Mouse (Mus musculus) granulocyte monocyte progenitor cell, adult 5-6 weeks (primary cell): Measurements from ENCODE around the gene E2f1. TPM values are rescaled to one million over a fixed set of nuclear protein-coding genes. Genes with fewer than 3 reads are reported as not detected.
A peak's percentile ranks its signal among the peaks of the same experiment; 100 is the strongest.

Experiments
- ATAC-seq: replicated peaks from 2 replicates; pipeline ENCODE4 v1.8.0; 2016; ENCODE audit warnings: mild to moderate bottlenecking, moderate TSS enrichment, inconsistent platforms; ENCODE audit not compliant: poor library complexity, severe bottlenecking
- total RNA-seq, 2 experiments: library from RNA; stranded (forward) in 1 of 2; stranded (reverse) in 1 of 2; fragments of 200-712, 200-1000 nt in 1 of 2; fragments of >200 nt in 1 of 2; fragmentation: Nextera tagmentation in 1 of 2; gene quantifications; 2 replicates each; pipeline ENCODE4 v1.2.3; 2014 to 2017

Gene E2f1
- total RNA-seq, 2 experiments from 2014 or later: 7.5 to 32.0 TPM

DNA sequence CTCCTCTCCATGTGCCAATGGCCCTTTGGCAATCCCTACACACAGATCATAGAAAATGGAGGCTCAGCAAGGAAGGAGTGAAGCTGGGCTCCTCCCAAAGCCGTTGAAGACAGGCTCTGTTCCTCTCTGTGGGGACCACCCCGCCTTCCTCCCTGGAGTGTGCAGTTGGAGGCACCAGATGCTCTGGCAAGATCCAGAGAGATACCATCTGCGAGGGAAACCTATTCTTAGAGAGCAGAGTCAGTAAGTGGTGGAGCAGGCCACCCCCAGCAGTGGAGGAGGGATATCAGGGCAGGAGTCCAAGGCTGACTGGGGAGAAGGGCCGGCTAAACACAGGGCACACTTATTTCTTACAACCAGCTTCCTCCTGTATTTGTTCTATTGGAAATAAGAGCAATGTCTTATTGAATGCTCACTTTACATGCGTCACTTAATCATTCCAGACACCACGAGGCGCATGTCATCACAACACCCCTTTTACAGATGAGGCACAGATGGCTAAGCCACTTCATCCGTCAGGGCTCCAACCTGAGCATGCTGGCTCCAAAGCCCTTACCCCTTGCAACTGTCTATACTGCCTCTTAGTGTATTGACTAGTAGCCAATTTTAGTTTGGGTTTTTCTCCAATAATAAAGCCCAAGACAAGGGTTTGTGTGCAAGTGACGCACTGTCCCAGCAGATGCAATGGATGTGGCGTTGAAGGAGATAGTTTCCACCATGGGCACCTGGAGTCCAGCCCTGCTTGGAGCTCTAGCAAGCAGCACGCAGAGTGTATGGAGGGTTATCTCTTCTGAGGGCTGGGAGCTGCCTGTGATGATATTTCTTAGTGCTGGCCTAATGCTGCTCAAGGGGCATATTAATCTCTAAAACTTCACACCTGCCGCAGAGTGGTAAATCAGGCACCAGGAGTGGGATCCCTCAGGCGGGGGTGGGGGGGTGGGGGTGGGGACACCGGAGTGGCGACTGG lies 14.5 kb upstream of the E2f1 start:
- peak; percentile 31; the same call in 1 of the 2 replicates for ATAC-seq

DNA sequence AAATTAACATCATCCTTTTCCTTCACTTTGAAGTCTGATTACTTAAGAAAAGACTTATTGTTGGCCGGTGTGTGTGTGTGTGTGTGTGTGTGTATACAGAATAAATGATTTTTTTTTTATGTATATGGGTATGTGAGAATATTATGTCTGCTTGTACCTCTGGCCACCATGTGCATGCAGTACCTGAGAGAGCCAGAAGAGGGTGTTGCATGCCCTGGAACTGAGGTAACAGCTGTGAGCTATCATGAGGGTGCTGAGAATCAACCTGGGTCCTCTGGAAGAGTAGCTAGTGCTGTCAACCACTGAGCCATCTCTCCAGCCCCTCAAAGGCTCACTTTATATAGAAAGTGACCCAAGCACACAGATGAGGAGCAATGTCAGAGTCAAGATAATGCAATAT lies 11.7 kb upstream of the E2f1 start:
- no peak for ATAC-seq

DNA sequence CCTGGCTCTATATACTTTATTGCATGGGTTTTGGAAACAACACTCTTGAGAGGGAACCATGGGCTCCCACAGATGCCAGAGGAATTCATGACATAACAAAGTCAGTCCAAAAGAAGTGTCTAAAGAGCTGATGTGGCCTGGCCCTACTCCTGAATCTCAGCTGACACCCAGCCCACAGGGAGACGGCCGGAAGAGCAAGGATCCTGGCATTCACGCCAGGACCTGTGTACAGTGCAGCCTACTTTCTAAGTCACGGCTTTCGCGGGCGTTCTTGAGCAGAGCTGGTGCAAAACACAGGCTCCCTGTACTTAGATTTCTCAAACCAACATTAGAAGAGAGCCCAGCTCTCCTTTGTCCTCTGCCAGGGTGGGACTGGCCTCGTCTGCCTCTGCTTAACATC lies 10.9 kb upstream of the E2f1 start:
- ATAC-seq: no peak

DNA sequence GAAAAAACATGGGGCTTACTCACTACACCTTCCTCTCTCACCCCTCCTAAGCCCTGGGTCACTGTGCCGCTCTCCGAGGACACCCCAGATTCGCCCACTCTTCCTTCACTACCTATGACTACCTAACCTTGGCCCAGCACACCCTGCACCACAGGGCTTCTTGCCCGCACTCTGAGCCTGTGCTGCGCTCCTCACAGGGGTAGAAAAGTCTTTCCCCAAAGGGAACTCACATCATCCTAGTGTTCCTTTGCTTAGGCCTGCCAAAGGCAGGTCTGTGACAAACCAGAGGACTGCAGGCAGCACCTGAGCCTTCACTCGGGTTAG lies 8.0 kb upstream of the E2f1 start:
- ATAC-seq: no peak

DNA sequence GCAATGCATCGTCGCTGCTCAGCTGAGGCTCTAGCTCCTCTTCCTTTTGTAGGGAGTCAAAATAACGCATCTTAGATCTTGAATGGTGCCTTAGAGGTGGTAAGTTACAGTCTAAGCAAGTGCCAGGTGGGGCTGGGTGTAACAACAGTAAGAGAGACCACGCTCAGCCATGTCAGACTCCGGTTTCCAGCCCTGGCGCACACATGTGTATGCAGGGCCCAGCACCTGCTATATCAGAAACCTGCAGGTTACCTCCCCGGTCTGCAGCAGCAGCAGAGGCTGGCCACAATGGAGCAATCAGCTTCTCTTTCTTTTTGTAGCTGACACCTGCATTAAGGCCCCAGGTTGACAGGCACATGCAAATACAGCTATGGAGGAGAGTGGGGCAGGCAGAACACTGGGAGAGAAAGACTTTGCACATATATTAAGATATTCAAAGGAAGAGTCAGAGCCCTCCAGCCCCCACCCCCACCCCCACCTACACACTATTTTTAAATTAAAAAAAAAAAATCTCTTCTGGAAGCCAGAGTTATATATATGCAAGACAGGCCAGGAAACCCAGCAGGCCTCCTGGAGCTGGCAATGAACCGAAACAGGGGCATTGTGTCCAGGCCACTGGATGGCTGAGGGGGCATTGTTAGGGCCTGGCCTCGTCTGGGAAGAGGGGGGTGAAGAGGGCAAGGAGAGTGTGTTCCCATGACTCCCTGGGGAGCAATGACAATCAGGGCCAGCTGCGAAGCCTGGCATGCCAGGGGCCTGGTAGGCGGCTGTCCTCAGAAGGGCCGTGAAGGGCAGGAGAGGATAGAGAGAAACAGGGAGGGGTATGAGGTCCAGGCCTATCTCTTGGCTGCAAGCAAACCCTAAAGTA lies 7.4 kb upstream of the E2f1 start:
- ATAC-seq: no peak

DNA sequence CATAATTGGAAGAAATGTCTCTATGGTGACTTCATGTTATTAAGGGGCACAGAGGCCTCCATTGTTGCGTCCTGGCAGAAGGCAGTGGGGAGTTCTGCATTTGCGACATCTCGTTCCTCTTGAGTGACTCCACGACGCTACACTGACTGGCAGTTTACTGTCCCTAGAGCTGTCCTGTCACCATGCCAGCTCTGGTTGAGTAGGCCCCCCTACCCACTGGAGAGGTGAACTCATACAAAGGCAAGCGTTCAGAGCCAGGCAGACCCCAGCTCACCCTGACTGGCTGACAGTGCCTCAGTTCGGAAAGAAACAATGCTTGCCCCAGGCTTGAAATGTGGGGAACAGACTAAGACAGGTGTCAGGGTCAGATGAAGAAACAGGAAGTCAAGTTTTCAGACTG lies 4.6 kb upstream of the E2f1 start:
- peak; percentile 49 for ATAC-seq

DNA sequence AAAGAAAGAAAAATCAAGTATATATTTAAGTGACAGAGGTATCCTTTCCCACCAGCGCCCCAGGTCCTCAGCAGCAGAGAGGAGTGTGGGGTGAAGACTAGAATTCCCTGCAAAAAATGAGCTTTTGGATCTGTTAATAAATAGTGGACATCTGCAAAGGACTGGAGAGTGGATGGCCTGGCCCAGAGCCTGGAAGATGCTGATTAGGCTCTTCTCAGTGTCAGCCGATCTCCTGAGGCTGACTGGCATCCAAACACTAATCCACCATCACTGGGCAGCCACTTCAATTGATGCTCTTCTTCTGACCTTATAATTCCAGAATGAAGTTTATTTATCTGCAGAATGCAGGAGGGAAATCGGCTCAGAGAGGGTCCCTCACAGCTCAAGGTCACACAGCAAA lies 3.3 kb upstream of the E2f1 start:
- no peak for ATAC-seq

DNA sequence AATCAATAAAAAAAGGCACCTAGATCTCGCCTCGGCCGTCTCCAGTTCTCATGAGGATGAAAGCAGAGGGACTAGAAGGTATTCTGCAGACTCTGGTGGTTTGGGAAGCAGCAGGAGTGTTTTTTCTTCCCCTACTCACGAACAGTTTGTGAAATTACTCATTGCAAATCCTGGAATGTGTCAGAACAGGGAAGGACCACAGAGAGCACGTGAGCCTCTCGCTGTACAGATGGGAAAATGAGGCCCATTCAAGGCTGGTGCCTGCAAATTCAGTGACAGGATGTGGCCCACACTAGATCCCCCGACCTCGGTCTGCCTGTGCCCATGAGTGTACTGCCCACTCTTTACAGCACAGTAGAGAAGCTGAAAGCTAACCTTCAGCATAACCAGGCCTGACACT lies 2.3 kb upstream of the E2f1 start:
- no peak for ATAC-seq

DNA sequence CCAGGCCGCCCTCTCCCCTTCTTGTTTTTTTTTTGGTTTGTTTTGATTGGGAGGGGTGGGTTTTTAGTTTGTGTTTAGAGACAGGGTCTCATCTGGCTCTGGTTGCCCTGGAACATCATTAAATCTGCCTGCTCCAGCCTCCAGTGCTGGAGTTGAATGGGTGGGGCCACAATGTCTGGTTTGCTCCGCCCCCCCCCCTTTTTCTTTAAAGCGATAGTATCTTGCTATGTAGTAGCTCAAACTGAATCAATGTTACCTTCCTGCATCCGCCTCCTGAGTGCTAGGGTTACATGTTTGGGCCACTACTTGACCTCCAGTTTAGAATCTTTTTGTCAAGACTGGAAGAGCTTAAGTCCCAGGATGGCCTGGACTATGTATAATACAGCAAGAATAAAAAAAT lies 1.6 kb upstream of the E2f1 start:
- no peak for ATAC-seq

DNA sequence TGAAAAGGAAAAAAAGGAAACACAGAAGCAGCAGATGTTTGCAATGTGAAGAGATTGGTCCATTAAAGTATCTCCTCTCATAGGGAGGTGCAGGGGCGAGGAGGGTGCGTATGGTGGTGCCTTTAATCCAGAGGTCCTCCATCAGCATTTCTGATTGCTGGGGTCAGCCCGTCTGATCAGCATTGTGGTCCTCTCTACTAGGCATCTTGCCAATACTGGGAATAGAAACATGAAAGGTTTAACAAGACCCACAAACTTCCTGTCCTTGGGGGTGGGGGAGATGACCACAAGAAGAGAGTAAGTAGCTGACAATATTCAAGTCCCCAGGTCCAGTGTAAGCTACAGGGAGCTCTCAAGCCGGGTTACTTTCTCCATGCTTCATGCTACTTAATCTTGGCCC lies 974 bp upstream of the E2f1 start:
- 0 out of 2 replicates have a peak, but pooled peaks have one; percentile 3 for ATAC-seq

DNA sequence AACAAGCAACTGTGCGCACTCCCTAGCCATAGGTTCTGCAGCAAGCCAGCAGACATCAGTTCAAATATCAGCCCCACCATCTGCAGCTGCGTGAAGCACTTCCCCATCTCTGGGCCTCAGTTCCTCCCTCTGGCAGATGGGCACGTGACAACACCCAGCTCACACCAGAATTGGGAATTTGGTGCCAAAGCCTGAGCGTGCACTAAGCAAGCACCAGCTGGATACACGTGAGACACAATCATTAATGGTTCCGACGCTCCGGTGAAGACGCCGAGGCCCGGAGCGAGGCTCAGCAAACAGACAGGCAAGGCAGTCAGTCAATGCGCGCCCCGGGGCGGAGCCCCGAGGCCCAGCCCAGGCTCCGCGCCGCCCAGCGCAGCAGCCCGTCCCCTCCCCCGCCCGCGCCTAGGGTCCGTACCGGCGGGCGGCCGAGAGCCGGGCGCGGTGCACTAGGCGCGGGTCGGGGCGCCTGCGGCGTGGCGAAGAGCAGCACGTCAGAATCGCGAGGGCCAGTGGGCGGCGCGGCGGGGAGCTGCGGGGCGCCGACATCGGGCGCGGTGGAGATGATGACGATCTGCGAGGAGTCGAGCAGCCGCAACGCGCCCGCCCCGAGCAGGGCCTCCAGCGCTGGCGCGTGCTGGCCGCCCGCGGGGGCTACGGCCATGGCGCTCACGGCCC lies 482 bp downstream of the E2f1 start:
- ATAC-seq: peak; percentile 42

DNA sequence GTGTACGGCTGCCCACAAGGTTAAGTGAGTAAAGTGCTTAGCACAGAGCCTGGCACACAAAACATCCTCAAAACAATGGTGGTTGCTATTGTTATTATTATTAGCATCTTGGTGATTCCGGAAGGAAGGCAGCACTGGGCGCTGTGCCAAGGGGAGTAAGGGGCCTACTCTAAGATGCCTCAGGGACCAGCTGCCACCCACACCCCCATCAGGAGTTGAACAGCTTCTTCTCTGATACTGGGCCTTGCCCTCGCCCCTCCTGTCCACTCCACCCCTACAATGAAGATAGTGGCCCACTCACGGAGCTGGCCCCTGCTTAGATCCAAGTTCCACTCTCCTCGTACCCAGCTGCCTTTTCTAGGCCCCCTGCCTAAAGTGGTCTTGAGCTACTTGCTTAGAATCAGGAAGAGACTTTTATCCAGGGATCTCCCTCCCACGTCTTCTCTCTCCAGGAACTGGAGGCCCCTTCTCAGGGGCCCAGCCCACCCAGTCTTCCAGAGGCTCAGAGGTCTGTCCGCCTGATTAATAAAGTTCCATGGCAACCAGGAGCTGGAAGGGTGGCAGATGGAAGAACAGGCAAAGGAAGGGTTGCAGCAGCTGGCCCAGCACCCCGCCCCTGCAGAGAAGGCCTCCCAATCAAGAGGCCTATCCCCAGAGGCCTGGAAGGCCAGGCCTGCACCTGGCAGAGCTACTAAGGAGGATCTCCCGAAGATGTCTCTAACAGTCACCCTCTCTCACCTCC lies 1.2 kb downstream of the E2f1 start:
- ATAC-seq: no peak

DNA sequence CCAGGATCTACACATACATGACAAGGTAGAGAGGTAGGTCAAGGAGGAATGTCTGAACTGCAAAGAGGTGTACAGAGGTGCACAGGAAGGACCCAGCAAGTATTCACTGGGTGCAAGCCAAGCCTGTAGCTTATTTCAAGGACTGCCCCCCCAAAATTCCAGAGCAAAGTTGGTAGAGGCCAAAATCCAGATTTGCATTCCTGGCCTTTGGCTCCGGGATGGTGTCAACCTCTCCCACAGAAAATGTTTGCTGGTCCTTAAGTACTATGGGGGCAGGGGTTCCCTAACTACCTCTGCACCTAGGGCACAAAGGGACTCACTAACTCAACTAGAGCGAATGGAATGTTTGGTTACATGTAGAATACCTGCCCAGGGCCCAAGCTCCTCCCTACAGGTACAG lies 1.9 kb downstream of the E2f1 start:
- no peak for ATAC-seq

DNA sequence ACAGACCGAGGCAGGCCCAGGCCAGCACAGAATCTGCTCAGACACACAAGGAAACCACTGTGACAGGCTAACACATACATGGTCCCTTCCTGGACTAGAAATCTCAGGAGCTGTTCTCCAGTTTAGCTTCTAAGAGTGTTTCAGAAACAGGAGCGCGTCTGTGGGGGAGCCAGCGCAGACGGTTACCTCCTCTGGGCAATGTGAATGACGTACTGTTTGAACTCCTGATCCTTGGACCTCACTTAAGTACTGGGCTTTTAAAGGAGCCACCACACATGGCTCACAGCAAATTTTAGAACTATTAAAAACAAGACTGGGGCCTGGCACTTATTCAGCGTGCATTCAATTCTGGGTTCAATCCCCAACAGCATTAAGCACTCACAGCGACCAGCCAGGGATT lies 3.1 kb downstream of the E2f1 start:
- ATAC-seq: no peak

DNA sequence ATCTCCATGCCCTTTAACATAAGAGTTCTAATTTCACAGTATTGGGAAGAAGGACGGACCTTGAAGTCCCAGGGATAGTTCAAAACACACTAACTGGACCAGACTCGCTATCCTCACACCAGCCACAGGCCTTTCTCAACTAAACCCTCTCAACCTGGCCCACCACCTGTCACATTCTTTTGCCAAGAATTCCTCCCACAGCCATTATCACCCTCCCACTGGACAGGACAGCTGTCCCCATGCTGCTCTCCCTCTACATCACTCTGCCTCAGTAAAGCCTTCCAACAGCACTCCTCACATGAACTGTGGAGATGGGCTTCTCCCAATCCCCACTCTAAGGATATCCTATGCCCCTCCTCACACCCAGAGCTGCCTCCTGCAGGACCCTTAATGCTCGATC lies 4.1 kb downstream of the E2f1 start:
- ATAC-seq: no peak

DNA sequence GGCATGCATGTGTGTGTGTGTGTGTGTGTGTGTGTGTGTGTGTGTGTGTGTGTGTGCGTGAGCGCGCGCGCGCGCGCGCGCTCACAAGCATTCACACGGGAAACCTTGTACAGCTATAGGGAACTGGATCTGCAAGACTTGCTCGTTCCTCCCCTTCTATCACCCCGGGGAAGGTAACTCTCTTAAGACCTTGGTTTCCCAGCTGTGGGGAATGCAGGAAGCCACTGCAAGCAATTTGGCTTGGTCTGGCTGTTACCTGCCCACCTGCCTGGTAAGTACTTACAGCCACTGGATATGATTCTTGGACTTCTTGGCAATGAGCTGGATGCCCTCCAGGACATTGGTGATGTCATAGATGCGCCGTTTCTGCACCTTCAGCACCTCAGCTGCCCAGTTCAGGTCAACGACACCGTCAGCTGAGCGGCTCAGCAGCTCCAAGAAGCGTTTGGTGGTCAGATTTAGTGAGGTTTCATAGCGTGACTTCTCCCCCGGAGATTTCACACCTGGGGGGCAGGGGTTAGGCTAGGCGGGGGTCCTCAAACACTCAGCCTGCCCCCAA lies 6.0 kb downstream of the E2f1 start:
- ATAC-seq: no peak

DNA sequence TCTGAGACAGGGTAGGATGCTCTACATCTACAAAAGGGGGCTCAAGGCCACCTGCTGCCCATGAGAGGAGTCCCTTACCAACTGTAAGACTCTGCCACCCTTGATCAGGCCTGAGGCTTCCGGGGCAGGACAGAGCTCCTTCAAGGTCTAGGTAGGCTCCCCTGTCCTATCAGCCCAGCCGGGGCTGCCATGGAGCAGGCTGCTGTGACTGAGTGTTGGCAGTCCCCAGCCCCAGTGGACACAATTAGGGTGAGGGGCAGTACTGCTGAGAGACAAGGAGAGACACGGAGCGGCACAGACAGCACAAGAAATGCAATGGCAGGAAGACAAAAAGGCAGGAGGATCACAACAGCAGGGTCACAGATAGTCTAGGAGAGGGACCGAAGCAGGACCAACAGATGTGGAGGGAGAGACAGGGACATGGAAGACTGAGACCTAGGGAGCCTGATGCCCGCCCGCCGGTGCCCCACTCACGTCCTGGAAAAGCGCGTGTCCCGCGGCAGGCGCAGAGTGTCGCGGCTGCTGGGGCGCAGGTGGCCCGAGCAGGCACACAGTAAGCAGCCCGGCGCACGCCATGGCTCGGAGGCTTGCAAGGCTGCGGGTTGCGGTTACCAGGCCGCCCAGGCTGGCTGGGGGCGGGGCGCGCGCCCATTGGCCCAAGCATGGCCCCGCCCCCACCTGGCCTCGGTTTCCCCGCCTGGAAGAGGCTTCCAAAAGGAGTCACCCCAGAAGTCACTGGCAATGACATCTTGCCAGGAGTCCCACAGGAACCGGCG lies 11.2 kb downstream of the E2f1 start, which contains the start of gene Necab3:
TSS of gene Necab3 (minus strand) at position 627 of the 776 bp plus-strand sequence.
- ATAC-seq: peak; percentile 80

DNA sequence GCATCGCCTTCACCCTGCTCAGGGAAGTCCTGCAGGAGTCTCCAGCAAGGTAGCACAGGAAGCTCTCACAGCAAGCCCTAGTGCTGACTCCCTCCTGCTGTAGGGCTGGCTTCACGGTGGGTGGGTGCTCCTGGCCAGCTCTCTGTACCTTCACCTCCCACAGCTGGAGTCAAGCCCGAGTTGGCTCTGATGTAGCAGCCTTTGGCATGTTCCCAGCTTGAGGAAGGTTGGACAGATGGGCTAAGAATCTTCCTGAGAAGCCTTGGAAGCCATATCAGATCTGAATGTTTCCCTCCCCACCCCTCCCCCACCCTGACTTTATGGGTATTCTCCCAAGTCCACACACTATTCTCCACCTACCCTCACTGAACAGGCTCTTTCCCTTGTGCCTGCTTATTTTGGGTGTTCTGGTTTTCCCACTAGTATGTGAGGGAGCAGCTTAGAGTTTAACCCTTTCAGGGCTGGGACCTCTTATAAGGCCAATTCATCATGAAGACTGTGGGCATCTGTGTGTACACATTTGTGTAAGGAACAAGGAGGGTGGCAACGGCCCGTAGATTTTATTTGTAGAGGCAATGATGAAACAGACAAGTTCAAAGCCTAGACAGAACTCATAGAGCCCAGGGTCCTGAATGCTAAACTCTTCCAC lies 12.4 kb downstream of the E2f1 start:
- ATAC-seq: no peak

DNA sequence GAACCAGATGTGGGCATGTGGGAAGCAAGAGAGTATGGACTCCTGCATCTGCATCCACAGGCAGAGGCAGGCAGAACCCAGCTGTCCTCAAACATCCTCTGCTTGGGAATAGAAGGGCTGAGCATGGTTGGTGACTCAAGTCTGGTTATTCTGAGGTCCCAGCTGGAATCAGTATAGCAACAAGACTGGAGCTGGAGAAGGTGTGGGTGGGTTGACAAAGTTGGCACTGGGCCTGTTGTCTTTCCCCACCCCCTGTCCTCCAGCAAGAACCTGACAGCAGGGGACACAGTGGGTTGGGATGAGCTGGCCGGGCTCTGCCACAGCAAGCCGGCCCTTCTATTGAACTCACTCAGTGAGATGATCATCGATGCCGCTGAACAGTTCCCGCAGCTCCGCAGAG lies 14.5 kb downstream of the E2f1 start:
- no peak for ATAC-seq
